Mouse (Mus musculus) liver, embryonic 16.5 days (tissue): Measurements from ENCODE around the gene 2900026A02Rik. TPM values are rescaled to one million over a fixed set of nuclear protein-coding genes. Genes with fewer than 3 reads are reported as not detected.
A peak's percentile ranks its signal among the peaks of the same experiment; 100 is the strongest.
"Not testable (repeated sequence)": the region's sequence is repeated elsewhere in the genome, so short reads cannot be mapped to it uniquely, and the experiment has no call there.

Experiments used
- ATAC-seq: fragments of 200-750 bp; cut with Nextera tagmentation; 2 replicates; pipeline ENCODE4 v1.8.0; 2017; ENCODE audit warnings: low read depth, mild to moderate bottlenecking, moderate number of reproducible peaks, moderate library complexity
- H3K27ac ChIP-seq: fragments of 300-500 bp; sonication (generic); 2 replicates; pipeline ENCODE4 v1.5.1; 2014; ENCODE audit warnings: mild to moderate bottlenecking, low read length
- H3K27me3 ChIP-seq: fragments of 300-500 bp; sonication (generic); 2 replicates; pipeline ENCODE4 v1.6.1; 2014; ENCODE audit warnings: low read depth, low read length, mixed read lengths; ENCODE audit not compliant: control insufficient read depth, insufficient read depth
- H3K36me3 ChIP-seq: fragments of 300-500 bp; sonication (generic); 2 replicates; pipeline ENCODE4 v1.6.1; 2014; ENCODE audit warnings: mild to moderate bottlenecking; ENCODE audit not compliant: control insufficient read depth, insufficient read depth
- H3K4me1 ChIP-seq: fragments of 300-500 bp; sonication (generic); 2 replicates; pipeline ENCODE4 v1.6.1; 2014; ENCODE audit warnings: low read depth, low read length, mixed read lengths; ENCODE audit not compliant: control insufficient read depth
- H3K4me2 ChIP-seq: fragments of 300-500 bp; sonication (generic); 2 replicates; pipeline ENCODE4 v1.6.1; 2014; ENCODE audit warnings: low read depth, low read length, mixed read lengths
- H3K4me3 ChIP-seq: fragments of 300-500 bp; sonication (generic); 2 replicates; pipeline ENCODE4 v1.5.1; 2014; ENCODE audit warnings: low read depth, mild to moderate bottlenecking, low read length
- H3K9ac ChIP-seq: fragments of 300-500 bp; sonication (generic); 2 replicates; pipeline ENCODE4 v1.6.1; 2014; ENCODE audit warnings: low read depth, low read length
- H3K9me3 ChIP-seq: fragments of 300-500 bp; sonication (generic); replicated peaks from 2 replicates; pipeline ENCODE4 v1.6.1; 2016; ENCODE audit warnings: low read length; ENCODE audit not compliant: control insufficient read depth
- WGBS: fragments of 180-500 bp; shearing (Covaris S2); extraction: QIAGEN DNeasy Blood & Tissue Kit; methylation state at CpG from one replicate; pipeline ENCODE4 v1.1.7; 2014; ENCODE audit not compliant: insufficient replicate concordance; 5-methylcytosine and 5-hydroxymethylcytosine counted together
- polyA plus RNA-seq: library from polyadenylated mRNA; unstranded; fragments of >200 nt; fragmentation: Nextera tagmentation; extraction: Ambion mirVana; gene quantifications from 2 replicates; pipeline ENCODE4 v1.2.1, GENCODE M21; 2015

The 2900026A02Rik gene
- polyA plus RNA-seq, 1 experiment from 2014 or later: 3.4 TPM

GRCm38 (mm10) chr5:113111336-113111735 is 109.7 kb downstream of the 2900026A02Rik start:
- no peaks in the 10 kb centered on the region for H3K9me3 ChIP-seq
- ATAC-seq: no peak
- H3K4me1 ChIP-seq: peaks cover 27% of the 10 kb centered on the region
- no peak overlapping the region for H3K4me2 ChIP-seq
- no peaks in the 10 kb centered on the region for H3K27me3 ChIP-seq
- no peak overlapping the region for H3K9ac ChIP-seq
- H3K36me3 ChIP-seq: no peaks in the 10 kb centered on the region
- H3K27ac ChIP-seq: no peak overlapping the region
- no peak overlapping the region for H3K4me3 ChIP-seq
- 11% methylated on average over 4 of the region's 4 CpGs for WGBS

- Histone ChIP-seq H3K27ac (no peak overlapping the region), H3K4me2 (no peak overlapping the region), H3K9me3 (no peaks in the 10 kb centered on the region), H3K27me3 (no peaks in the 10 kb centered on the region), H3K4me3 (no peak overlapping the region), H3K4me1 (peaks cover 27% of the 10 kb centered on the region), H3K36me3 (no peaks in the 10 kb centered on the region), H3K9ac (no peak overlapping the region)
- WGBS: 0% methylated on average over 1 of the region's 1 CpGs
- ATAC-seq: no peak
These were observed 110.1 kb downstream of the 2900026A02Rik start for GRCm38 (mm10) chr5:113110929-113111328.

DNA sequence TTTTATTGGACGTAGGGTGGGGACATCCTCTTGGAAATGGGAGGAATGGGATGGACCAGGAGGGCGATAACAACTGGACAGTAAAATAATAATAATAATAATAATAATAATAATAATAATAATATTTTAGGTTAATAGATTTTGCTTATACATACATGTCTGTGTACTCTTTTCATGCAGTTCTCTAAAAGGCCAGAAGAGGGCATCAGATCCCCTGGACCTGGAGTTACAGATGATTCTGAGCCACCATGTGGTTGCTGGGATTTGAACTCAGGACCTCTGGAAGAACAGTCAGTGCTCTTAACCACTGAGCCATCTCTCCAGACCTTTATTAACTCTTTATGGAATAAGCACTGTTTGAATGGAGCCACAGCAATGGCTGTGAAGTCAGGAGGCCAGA is 111.4 kb downstream of the 2900026A02Rik start:
- H3K4me1 ChIP-seq: peaks cover 19% of the 10 kb centered on the region

GRCm38 (mm10) chr5:113108165-113108764 is 112.8 kb downstream of the 2900026A02Rik start:
- no peaks in the 10 kb centered on the region for H3K36me3 ChIP-seq
- H3K4me1 ChIP-seq: peaks cover 12% of the 10 kb centered on the region
- no peak overlapping the region for H3K27ac ChIP-seq
- no peaks in the 10 kb centered on the region for H3K9me3 ChIP-seq
- no peaks in the 10 kb centered on the region for H3K27me3 ChIP-seq
- 49% methylated on average over 11 of the region's 11 CpGs for WGBS
- H3K4me2 ChIP-seq: no peak overlapping the region
- H3K4me3 ChIP-seq: no peak overlapping the region
- ATAC-seq: no peak
- H3K9ac ChIP-seq: no peak overlapping the region

More for the DNA sequence above, 111.4 kb downstream of the 2900026A02Rik start:
- H3K36me3 ChIP-seq, H3K27me3 ChIP-seq, H3K9me3 ChIP-seq, ATAC-seq, H3K4me2 ChIP-seq, H3K27ac ChIP-seq, H3K4me3 ChIP-seq, H3K9ac ChIP-seq: not testable (repeated sequence)
- 55% methylated on average over 2 of the region's 2 CpGs for WGBS

DNA sequence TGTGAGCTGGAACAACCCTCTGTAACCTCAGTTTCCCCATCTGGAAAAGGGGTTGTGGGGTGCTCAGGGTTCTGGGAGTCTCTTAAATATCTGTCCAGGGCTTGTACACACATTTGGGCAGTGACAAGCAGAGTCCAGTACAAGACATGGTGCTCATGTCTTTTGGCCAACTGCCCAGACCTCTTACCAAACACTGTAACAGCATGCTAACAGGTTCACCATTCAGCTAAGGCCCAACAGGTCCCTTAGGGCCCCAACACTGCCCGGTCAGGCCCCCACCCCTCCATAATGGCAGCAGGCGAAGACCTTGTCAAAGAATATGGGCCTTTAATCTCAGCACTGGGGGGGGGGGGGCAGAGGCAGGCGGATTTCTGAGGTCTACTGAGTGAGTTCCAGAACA is 113.3 kb downstream of the 2900026A02Rik start:
- H3K4me3 ChIP-seq: no peak overlapping the region
- ATAC-seq: peak; percentile 73
- H3K36me3 ChIP-seq: no peaks in the 10 kb centered on the region
- 51% methylated on average over 3 of the region's 3 CpGs for WGBS
- H3K27ac ChIP-seq: no peak overlapping the region
- H3K9me3 ChIP-seq: no peaks in the 10 kb centered on the region
- no peak overlapping the region for H3K4me2 ChIP-seq
- H3K27me3 ChIP-seq: no peaks in the 10 kb centered on the region
- no peak overlapping the region for H3K9ac ChIP-seq
- H3K4me1 ChIP-seq: peaks cover 10% of the 10 kb centered on the region

- H3K4me3 ChIP-seq: no peak overlapping the region
- WGBS: 70% methylated on average over 7 of the region's 7 CpGs
- H3K4me1 ChIP-seq: peaks cover 10% of the 10 kb centered on the region
- no peak overlapping the region for H3K9ac ChIP-seq
- H3K9me3 ChIP-seq: no peaks in the 10 kb centered on the region
- ATAC-seq: no peak
- no peaks in the 10 kb centered on the region for H3K36me3 ChIP-seq
- no peak overlapping the region for H3K4me2 ChIP-seq
- H3K27me3 ChIP-seq: no peaks in the 10 kb centered on the region
- H3K27ac ChIP-seq: no peak overlapping the region
These were observed 114.4 kb downstream of the 2900026A02Rik start for GRCm38 (mm10) chr5:113106594-113106993.

- Histone ChIP-seq H3K9me3 (no peaks in the 10 kb centered on the region), H3K9ac (no peak overlapping the region), H3K4me3 (no peak overlapping the region), H3K4me2 (no peak overlapping the region), H3K27ac (no peak overlapping the region), H3K27me3 (no peaks in the 10 kb centered on the region), H3K36me3 (no peaks in the 10 kb centered on the region), H3K4me1 (peaks cover 4% of the 10 kb centered on the region)
- ATAC-seq: no peak
- WGBS: 78% methylated on average over 4 of the region's 4 CpGs
These were observed 115.6 kb downstream of the 2900026A02Rik start for GRCm38 (mm10) chr5:113105481-113105880.

DNA sequence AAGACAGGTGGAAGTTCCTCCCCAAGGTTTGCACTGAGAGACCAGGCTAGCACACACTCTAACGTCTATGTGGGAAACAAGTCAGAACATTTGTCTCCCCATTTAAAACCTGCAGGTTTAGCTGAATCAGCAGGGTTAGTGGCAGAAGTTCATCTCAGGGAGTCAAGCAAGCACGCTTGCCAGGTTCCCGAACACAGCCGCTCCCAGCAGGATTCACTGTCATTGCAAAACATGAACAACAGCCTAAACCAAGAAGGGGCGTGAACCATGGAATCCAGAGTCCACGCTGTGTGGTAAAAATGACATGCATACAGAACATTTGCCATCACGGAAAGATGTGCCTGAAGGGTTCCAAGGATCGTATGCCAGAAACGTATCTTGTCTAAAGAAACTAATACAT is 116.0 kb downstream of the 2900026A02Rik start:
- H3K4me3 ChIP-seq: no peak overlapping the region
- no peak overlapping the region for H3K9ac ChIP-seq
- ATAC-seq: no peak
- no peak overlapping the region for H3K27ac ChIP-seq
- H3K4me2 ChIP-seq: no peak overlapping the region
- no peaks in the 10 kb centered on the region for H3K27me3 ChIP-seq
- 68% methylated on average over 9 of the region's 9 CpGs for WGBS
- no peaks in the 10 kb centered on the region for H3K9me3 ChIP-seq
- H3K4me1 ChIP-seq: peaks cover 4% of the 10 kb centered on the region
- H3K36me3 ChIP-seq: no peaks in the 10 kb centered on the region

- ATAC-seq: no peak
These were observed 118.6 kb downstream of the 2900026A02Rik start for GRCm38 (mm10) chr5:113102455-113102854.

More at GRCm38 (mm10) chr5:113102455-113102854, 118.6 kb downstream of the 2900026A02Rik start:
- Histone ChIP-seq H3K4me3 (no peak overlapping the region), H3K36me3 (no peaks in the 10 kb centered on the region), H3K4me2 (no peak overlapping the region), H3K27me3 (no peaks in the 10 kb centered on the region), H3K9ac (no peak overlapping the region), H3K9me3 (no peaks in the 10 kb centered on the region), H3K27ac (no peak overlapping the region), H3K4me1 (no peaks in the 10 kb centered on the region; the same call in 1 of the 2 replicates)
- WGBS: 77% methylated on average over 7 of the region's 7 CpGs
